Mouse (Mus musculus) T-helper 2 cell (primary cell): ENCODE data around the gene Esyt1.

Source experiments
- in situ Hi-C: fragments of 300-600 bp; cut with MboI, MseI; formaldehyde crosslinking; loops from one replicate; pipeline ENCODE4 v1.15.1; 2025; ENCODE audit warnings: high pct_unique_total_duplicates

Esyt1 gene

GRCm38 (mm10) chr10:128504641-128505370, 20.9 kb downstream of the Esyt1 start:
- in situ Hi-C loops = no loop called here

- in situ Hi-C loops = no loop called here
Measured at GRCm38 (mm10) chr10:128504012-128504411, 21.7 kb downstream of the Esyt1 start.

- in situ Hi-C loops = no loop called here
Measured at GRCm38 (mm10) chr10:128503532-128503931, 22.1 kb downstream of the Esyt1 start.

- in situ Hi-C loops = no loop called here
Measured at GRCm38 (mm10) chr10:128502341-128502740, 23.3 kb downstream of the Esyt1 start.

- in situ Hi-C loops = no loop called here
Measured at GRCm38 (mm10) chr10:128499116-128499671, 26.5 kb downstream of the Esyt1 start.

- in situ Hi-C loops = no loop called here
Measured at GRCm38 (mm10) chr10:128498590-128498989, 27.1 kb downstream of the Esyt1 start, which contains the start of gene Myl6b. Gene Myl6b, minus strand, starts transcription at chr10:128498685.

GRCm38 (mm10) chr10:128497134-128497737, 28.4 kb downstream of the Esyt1 start:
- in situ Hi-C loops = no loop called here

GRCm38 (mm10) chr10:128496509-128497077, 29.1 kb downstream of the Esyt1 start:
- in situ Hi-C loops = no loop called here

- in situ Hi-C loops = no loop called here
Measured at GRCm38 (mm10) chr10:128495903-128496302, 29.8 kb downstream of the Esyt1 start.

GRCm38 (mm10) chr10:128495270-128495669, 30.4 kb downstream of the Esyt1 start:
- in situ Hi-C loops = no loop called here

- in situ Hi-C loops = loop anchor here (5.0 kb wide), 1 partner anchor 33 kb away; the partner anchor contains the start of gene Esyt1
Measured at GRCm38 (mm10) chr10:128494667-128495245, 30.9 kb downstream of the Esyt1 start.

GRCm38 (mm10) chr10:128493695-128494666, 31.7 kb downstream of the Esyt1 start, which contains the start of gene Myl6:
Gene Myl6, minus strand, starts transcription at chr10:128494145.
- in situ Hi-C loops = loop anchor here (5.0 kb wide), 1 partner anchor 33 kb away; the partner anchor contains the start of gene Esyt1

- in situ Hi-C loops = loop anchor here (5.0 kb wide), 1 partner anchor 34 kb away; the partner anchor contains the start of gene Esyt1
Measured at GRCm38 (mm10) chr10:128493319-128493694, 32.4 kb downstream of the Esyt1 start.

- in situ Hi-C loops = loop anchor here (5.0 kb wide), 1 partner anchor 35 kb away; the partner anchor contains the start of gene Esyt1
Measured at GRCm38 (mm10) chr10:128492633-128493311, 32.9 kb downstream of the Esyt1 start.

- in situ Hi-C loops = loop anchor here (5.0 kb wide), 1 partner anchor 35 kb away; the partner anchor contains the start of gene Esyt1
Measured at GRCm38 (mm10) chr10:128492051-128492450, 33.6 kb downstream of the Esyt1 start.

GRCm38 (mm10) chr10:128491495-128491894, 34.2 kb downstream of the Esyt1 start:
- in situ Hi-C loops = loop anchor here (5.0 kb wide), 1 partner anchor 36 kb away; the partner anchor contains the start of gene Esyt1

- in situ Hi-C loops = loop anchor here (5.0 kb wide), 1 partner anchor 36 kb away; the partner anchor contains the start of gene Esyt1
Measured at GRCm38 (mm10) chr10:128490912-128491311, 34.8 kb downstream of the Esyt1 start.

- in situ Hi-C loops = loop anchor here (5.0 kb wide), 1 partner anchor 37 kb away; the partner anchor contains the start of gene Esyt1
Measured at GRCm38 (mm10) chr10:128490232-128490631, 35.4 kb downstream of the Esyt1 start.

- in situ Hi-C loops = loop anchor here (5.0 kb wide), 1 partner anchor 38 kb away; the partner anchor contains the start of gene Esyt1
Measured at GRCm38 (mm10) chr10:128489785-128490184, 35.9 kb downstream of the Esyt1 start.
